Mouse (Mus musculus) erythroid progenitor cell, adult 5-6 weeks (primary cell): ENCODE measurements around the gene Jph4. TPM values are rescaled to one million over a fixed set of nuclear protein-coding genes. Genes with fewer than 3 reads are reported as not detected.

Experiments used
- ATAC-seq: replicated peaks from 2 replicates; pipeline ENCODE4 v1.8.0; 2016; ENCODE audit warnings: moderate number of reproducible peaks, mild to moderate bottlenecking, moderate TSS enrichment, inconsistent platforms; ENCODE audit not compliant: poor library complexity, low FRiP score, severe bottlenecking
- total RNA-seq, 2 experiments: library from RNA; stranded (forward) in 1 of 2; stranded (reverse) in 1 of 2; fragments of 150-400 nt in 1 of 2; fragments of 186-747, 209-891 nt in 1 of 2; gene quantifications; 2 replicates each; pipeline versions ENCODE4 v1.2.3 to v1.2.4; 2015 to 2017; ENCODE audit warnings: low replicate concordance in 2 of 2

Jph4 gene
- total RNA-seq, 2 experiments from 2014 or later = not detected

DNA sequence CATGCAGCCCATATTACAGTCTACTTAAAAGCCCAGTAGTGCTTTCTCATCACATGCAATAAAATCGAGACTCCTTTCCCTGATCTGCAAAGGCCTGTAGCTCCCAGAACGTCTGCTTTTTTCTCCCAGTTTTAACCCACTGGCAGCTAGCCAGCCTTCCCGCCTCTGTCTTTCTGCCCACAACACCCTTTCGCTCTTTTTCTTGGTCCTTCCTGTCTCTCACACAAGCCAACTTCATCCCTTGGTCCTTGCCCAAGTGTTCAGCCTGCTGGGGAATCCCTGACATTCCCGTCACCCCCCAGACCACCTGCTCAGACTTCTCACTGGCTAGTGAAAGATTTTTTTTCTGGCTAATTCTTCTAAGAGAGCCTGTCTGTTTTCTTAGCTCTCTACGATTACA is 40.5 kb downstream of the Jph4 start:
- ATAC-seq = no peak

DNA sequence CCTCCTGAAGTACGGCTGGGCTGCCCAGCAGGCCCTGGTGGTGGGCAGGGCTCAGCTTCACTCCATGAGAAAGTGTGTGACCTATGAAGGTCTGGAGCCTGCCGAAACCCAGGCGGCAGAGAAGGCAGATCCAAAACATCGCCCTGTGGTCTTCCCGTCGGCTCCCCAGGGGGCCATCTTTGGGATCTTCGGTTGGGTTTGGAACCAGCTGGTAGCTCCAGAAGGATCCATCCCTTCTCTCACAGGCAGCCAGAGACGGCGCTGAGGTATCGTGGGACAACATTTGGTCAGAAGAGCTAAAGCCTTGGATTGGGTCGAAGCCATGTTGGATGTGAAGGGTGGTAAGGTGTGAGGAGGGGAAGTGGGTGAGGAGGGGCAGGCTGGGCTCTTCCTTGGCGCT is 42.3 kb downstream of the Jph4 start:
- no peak for ATAC-seq

DNA sequence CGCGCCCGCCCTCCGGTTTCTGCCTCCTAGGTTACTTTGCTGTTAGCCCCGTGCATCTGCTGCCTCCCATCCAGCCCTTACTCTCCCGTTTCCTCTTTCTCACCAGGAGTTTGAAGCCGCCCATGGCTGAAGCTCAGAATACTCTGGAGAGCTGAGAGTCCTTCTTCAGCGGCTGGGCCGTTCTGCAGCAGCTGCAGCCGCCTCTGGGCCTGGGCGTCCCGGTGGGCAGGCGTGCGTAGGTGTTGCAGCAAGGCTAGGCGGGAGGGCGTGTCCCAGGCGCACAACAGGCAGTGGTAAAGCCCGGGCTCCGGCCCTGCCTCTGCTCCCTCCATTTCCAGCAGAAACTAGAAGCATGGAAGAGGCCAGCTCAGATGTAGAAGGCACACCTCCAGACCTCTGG is 45.0 kb downstream of the Jph4 start:
- no peak for ATAC-seq

DNA sequence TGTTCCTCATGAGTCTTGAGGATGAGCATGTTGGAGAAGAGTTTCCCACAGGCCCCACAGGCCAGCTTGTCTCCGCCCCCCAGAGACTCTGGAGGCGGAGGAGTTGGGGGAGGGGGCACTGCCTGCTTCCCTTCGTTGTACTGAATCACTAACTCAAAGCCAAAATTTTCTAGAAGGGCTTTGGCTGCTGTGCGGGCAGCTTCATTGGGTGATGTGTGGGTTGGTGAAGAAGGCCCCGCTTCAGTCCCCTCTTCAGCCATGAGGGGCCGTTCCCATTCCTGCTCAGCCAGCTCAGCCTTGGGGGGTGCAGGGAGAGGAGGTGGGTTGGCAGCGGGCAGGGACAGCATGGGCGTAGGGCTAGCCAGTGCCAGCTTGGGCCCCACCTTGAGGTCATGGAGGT is 50.7 kb downstream of the Jph4 start:
- no peak for ATAC-seq

DNA sequence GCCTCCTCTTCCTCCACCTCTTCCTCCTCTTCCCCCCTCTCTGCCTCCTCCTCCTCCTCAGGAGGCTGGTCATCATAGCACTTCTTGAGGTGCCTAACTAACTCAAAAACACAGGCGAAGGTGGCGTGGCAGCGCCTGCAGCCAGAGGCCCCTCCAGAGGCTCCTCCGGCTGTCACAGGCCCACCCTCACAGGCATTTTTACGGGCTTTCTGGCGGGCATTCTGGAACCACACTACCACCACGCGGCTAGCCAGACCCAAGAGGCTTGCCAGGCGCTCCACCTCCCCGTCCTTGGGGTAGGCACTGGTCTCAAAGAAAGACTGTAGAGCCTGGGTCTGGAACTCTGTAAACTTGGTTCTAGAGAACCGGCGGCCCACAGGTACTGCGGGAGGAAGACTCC is 51.3 kb downstream of the Jph4 start:
- no peak for ATAC-seq

DNA sequence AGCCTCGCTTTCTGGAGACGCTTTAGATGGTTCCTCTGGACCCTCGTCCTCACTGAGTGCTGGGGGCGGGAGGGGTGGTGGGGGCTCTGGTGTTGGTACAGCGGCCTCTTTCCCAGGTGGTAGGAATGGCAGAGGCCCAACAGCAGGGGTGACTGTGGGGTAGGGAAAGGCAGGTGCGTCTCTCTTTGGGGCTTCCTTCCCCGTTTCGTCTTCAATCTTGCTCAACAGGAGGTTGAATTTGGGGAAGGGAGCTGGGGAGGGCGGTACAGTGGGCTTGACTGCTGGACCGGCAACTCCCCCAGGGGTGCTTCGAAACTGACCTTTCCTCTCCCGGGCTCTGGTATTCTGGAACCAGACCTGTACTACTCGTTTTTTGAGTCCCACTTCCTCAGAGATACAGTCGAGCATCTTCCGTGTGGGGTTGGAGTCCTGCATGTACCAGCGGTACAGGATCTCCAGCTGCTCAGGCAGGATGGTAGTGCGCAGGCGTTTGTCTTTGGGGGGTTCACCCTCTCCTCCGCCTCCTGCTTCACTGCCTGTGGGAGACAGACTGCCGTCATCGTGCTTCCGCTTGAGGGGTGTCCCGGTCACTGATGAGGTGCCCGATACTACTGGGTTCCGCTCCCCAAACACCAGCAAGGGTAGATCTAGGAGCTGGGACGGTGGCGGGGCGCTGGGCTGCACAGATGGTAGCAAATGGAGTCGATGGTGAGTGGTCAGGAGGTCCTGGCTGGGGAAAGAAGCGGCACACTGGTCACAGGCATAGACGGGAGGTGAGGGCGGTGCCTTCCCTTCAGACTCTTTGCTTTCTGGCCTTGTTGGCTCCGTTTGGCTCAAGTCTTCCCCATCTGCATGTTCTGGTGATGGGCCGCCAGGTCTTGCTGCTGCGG is 52.0 kb downstream of the Jph4 start:
- no peak for ATAC-seq

DNA sequence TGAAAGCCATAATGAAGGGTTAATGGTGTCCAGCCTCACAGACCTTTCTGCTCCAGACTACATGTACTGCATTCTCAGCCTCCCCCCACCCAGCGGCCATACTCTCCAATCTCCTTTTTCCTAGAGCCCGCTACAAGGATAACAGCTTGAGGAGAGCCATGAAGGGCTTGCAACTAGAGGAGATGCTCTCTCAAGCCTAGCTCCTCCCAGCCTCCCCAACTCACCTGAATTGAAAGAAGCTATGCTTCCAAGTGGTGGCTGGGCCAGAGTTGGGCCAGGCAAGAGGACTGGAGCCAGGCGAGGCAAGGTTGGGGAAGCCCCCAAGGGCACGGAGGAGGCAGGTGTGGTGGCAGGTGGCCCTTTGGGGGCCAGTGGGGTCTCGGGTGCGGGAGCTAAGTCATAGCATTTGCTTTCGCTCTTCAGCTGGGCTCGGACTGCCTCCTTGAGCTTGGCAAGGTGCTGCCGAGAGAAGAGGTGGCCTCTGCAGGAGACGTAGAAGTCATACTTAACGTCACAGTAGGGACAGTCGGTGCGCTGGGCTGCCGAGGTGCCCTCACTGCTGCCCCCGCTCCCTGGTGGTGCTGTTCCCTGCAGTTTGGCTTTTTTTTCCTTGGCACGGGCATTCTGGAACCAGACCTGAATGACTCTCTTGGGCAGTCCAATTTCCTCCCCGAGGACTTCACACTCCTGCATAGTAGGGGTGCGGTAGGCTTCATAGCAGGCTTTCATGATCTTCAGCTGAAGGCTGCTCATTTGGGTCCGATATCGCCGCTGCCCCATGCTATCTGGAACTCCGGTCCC is 53.0 kb downstream of the Jph4 start:
- no peak for ATAC-seq

DNA sequence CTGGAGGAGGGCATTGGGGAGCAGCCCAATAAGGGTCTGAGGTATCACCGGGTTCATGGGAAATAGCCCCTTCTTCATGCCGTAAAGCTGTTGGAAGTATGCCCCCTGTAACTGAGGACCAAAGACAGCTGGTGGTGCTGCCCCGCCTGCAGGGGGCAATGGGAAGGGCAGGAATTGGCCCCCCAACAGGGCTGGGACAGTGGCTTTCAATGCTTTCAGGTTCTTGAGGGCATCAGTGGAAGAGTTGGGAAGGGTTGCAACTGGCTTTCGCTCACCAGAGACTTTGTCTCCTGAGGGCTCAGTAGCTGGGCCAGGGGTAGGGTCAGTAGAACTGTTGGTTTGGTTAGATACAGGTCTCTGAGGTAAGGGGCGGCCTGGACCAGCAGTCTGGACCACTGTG is 53.6 kb downstream of the Jph4 start:
- ATAC-seq = no peak

DNA sequence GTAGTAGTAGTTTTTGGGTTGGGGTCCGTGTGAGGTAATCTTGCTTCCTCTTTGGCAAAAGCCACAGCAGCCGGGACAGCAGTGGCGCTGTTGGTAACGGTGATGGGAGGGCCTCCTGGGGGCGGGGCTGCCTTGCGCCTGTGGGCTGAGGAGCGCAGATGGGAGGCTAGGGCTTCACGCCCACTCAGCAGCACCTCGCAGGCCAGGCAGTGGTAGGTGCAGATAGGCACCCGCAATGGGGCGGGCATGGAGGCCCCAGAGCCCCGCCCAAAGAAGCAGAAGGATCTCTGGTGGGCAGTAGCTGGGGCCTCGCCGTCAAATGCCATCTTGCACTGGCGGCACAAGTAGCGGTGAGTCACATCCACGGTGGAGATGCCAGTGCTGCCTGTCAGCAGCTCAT is 54.1 kb downstream of the Jph4 start:
- ATAC-seq = peak; percentile 69

DNA sequence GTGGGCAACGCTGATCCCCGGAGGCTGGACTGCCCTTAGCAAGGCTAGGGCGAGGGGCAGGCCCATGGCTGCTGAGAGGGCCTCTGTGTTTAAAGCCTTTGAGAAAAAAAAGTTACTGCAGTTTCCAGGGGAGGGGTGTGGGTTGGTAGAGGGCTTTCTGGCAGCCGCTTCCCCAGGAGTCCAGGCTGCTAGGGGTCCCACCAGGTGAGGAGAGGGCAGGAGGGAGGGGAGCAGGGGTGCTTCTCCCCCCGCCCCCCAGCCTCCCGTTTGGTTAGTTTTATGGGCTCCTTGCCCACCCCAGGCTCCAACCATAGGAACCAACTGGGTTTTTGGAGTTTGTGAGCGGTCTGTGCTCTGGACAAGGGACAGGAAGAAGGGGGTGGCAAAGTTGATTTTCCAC is 54.9 kb downstream of the Jph4 start:
- no peak for ATAC-seq

DNA sequence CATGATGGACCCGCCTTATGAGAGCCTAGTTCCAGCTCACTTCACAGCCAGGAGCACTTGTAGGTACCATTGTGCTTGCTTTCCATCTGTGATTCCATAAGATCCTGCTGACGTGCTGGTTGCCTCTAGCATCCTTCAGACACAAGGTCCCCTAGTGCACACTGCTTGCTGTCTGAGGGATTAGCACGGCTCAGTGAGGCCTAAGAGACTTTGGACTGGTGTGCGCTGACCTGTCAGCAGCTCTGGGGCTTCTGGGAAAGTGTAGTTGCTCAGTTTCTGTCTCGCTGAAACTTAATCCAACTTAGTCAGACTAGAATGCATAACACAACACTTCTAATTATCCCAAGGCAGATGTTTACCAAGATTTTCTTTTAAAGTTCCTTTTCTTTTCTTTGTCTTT is 56.8 kb downstream of the Jph4 start:
- ATAC-seq = no peak

DNA sequence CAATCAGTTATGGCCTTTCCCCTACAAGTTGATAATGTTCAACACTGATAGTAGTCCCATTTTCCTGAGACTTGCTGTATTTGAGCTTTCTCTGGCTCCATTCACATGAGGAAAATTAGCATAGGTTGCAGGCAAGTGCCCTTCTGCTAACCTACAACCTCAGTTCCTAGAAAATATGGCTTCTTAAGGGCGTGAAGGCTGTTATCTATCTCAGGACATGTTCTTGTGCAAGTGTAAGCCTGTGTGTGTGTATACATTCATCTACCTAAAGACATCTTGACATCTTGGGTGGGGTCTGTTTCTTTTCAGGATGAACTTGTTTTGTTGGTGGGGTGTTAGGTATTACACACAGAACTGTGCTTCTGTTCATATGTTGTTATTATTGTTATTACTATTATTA is 57.7 kb downstream of the Jph4 start:
- no peak for ATAC-seq

Other genes with a start within 250 kb of the Jph4 start
- gene Homez, start 246.0 kb downstream of the Jph4 start, total RNA-seq (2015; ENCODE audit: low replicate concordance) = 4.7 and 5.0 TPM in 2 replicates
- gene Homez, start 246.0 kb downstream of the Jph4 start, total RNA-seq (2017; ENCODE audit: low replicate concordance) = 0.13 and 1.3 TPM in 2 replicates
- gene Ppp1r3e, start 239.4 kb downstream of the Jph4 start, total RNA-seq (2015; ENCODE audit: low replicate concordance) = 2.2 and 8.8 TPM in 2 replicates
- gene Ppp1r3e, start 239.4 kb downstream of the Jph4 start, total RNA-seq (2017; ENCODE audit: low replicate concordance) = not detected in 2 replicates
- 1.7 TPM in 1 of 2 replicates, not detected in the other for gene Bcl2l2, start 233.6 kb downstream of the Jph4 start, total RNA-seq (2015; ENCODE audit: low replicate concordance)
- 1.7 TPM in 1 of 2 replicates, not detected in the other for gene Bcl2l2, start 233.6 kb downstream of the Jph4 start, total RNA-seq (2017; ENCODE audit: low replicate concordance)
- not detected in 2 replicates for gene Gm20521, start 233.5 kb downstream of the Jph4 start, total RNA-seq (2015; ENCODE audit: low replicate concordance)
- gene Gm20521, start 233.5 kb downstream of the Jph4 start, total RNA-seq (2017; ENCODE audit: low replicate concordance) = not detected in 2 replicates
- gene Pabpn1, start 224.4 kb downstream of the Jph4 start, total RNA-seq (2015; ENCODE audit: low replicate concordance) = 49.9 and 68.1 TPM in 2 replicates
- 115 and 120 TPM in 2 replicates for gene Pabpn1, start 224.4 kb downstream of the Jph4 start, total RNA-seq (2017; ENCODE audit: low replicate concordance)
- gene Slc22a17, start 203.8 kb downstream of the Jph4 start, total RNA-seq (2015; ENCODE audit: low replicate concordance) = not detected in 2 replicates
- gene Slc22a17, start 203.8 kb downstream of the Jph4 start, total RNA-seq (2017; ENCODE audit: low replicate concordance) = not detected in 2 replicates
- not detected in 2 replicates for gene Efs, start 190.8 kb downstream of the Jph4 start, total RNA-seq (2015; ENCODE audit: low replicate concordance)
- not detected in 2 replicates for gene Efs, start 190.8 kb downstream of the Jph4 start, total RNA-seq (2017; ENCODE audit: low replicate concordance)
- not detected in 2 replicates for gene Il25, start 184.2 kb downstream of the Jph4 start, total RNA-seq (2015; ENCODE audit: low replicate concordance)
- gene Il25, start 184.2 kb downstream of the Jph4 start, total RNA-seq (2017; ENCODE audit: low replicate concordance) = not detected in 2 replicates
- not detected in 2 replicates for gene Cmtm5, start 180.7 kb downstream of the Jph4 start, total RNA-seq (2015; ENCODE audit: low replicate concordance)
- gene Cmtm5, start 180.7 kb downstream of the Jph4 start, total RNA-seq (2017; ENCODE audit: low replicate concordance) = not detected in 2 replicates
- gene Myh6, start 150.0 kb downstream of the Jph4 start, total RNA-seq (2015; ENCODE audit: low replicate concordance) = not detected in 2 replicates
- gene Myh6, start 150.0 kb downstream of the Jph4 start, total RNA-seq (2017; ENCODE audit: low replicate concordance) = not detected in 2 replicates
- not detected in 2 replicates for gene Gm17428, start 140.0 kb downstream of the Jph4 start, total RNA-seq (2015; ENCODE audit: low replicate concordance)
- not detected in 2 replicates for gene Gm17428, start 140.0 kb downstream of the Jph4 start, total RNA-seq (2017; ENCODE audit: low replicate concordance)
- gene Myh7, start 122.3 kb downstream of the Jph4 start, total RNA-seq (2015; ENCODE audit: low replicate concordance) = not detected in 2 replicates
- gene Myh7, start 122.3 kb downstream of the Jph4 start, total RNA-seq (2017; ENCODE audit: low replicate concordance) = not detected in 2 replicates
- 15.1 TPM in 2 replicates for gene Ngdn, start 101.5 kb downstream of the Jph4 start, total RNA-seq (2015; ENCODE audit: low replicate concordance)
- gene Ngdn, start 101.5 kb downstream of the Jph4 start, total RNA-seq (2017; ENCODE audit: low replicate concordance) = 4.4 and 10.7 TPM in 2 replicates
- 1.4 and 3.8 TPM in 2 replicates for gene Zfhx2, start 24.6 kb downstream of the Jph4 start, total RNA-seq (2015; ENCODE audit: low replicate concordance)
- 0.64 and 5.4 TPM in 2 replicates for gene Zfhx2, start 24.6 kb downstream of the Jph4 start, total RNA-seq (2017; ENCODE audit: low replicate concordance)
- 1.1 TPM in 1 of 2 replicates, not detected in the other for gene Thtpa, start 22.2 kb downstream of the Jph4 start, total RNA-seq (2015; ENCODE audit: low replicate concordance)
- 0.68 TPM in 1 of 2 replicates, not detected in the other for gene Thtpa, start 22.2 kb downstream of the Jph4 start, total RNA-seq (2017; ENCODE audit: low replicate concordance)
- 2.5 and 23.5 TPM in 2 replicates for gene Ap1g2, start 10.3 kb downstream of the Jph4 start, total RNA-seq (2015; ENCODE audit: low replicate concordance)
- 0.68 and 1.8 TPM in 2 replicates for gene Ap1g2, start 10.3 kb downstream of the Jph4 start, total RNA-seq (2017; ENCODE audit: low replicate concordance)
- gene Dhrs2, start 105.1 kb upstream of the Jph4 start, total RNA-seq (2015; ENCODE audit: low replicate concordance) = not detected in 2 replicates
- not detected in 2 replicates for gene Dhrs2, start 105.1 kb upstream of the Jph4 start, total RNA-seq (2017; ENCODE audit: low replicate concordance)